Mouse (Mus musculus) kidney, embryonic 16.5 days (tissue): ENCODE results near the gene Gja5. TPM values are rescaled to one million over a fixed set of nuclear protein-coding genes. Genes with fewer than 3 reads are reported as not detected.
"Not testable (repeated sequence)": the region's sequence is repeated elsewhere in the genome, so short reads cannot be mapped to it uniquely, and the experiment has no call there.

Source experiments
- ATAC-seq: fragments of 200-750 bp; cut with Nextera tagmentation; 2 replicates; pipeline ENCODE4 v1.8.0; 2017; ENCODE audit warnings: moderate TSS enrichment; ENCODE audit not compliant: low FRiP score, low TSS enrichment
- H3K27ac ChIP-seq: fragments of 300-500 bp; sonication (generic); 2 replicates; pipeline ENCODE4 v1.5.1; 2014; ENCODE audit warnings: low read length
- H3K27me3 ChIP-seq: fragments of 300-500 bp; sonication (generic); 2 replicates; pipeline ENCODE4 v1.6.1; 2014; ENCODE audit warnings: low read length, control low read depth, mixed read lengths; ENCODE audit not compliant: insufficient read depth
- H3K36me3 ChIP-seq: fragments of 300-500 bp; sonication (generic); 2 replicates; pipeline ENCODE4 v1.6.1; 2014; ENCODE audit warnings: low read length, control low read depth, mixed read lengths; ENCODE audit not compliant: insufficient read depth
- H3K4me1 ChIP-seq: fragments of 300-500 bp; sonication (generic); 2 replicates; pipeline ENCODE4 v1.6.1; 2014; ENCODE audit warnings: low read length, control low read depth, mixed read lengths; ENCODE audit not compliant: insufficient read depth
- H3K4me2 ChIP-seq: fragments of 300-500 bp; sonication (generic); replicated peaks from 2 replicates; pipeline ENCODE4 v1.6.1; 2014; ENCODE audit warnings: low read depth, low read length
- H3K4me3 ChIP-seq: fragments of 300-500 bp; sonication (generic); 2 replicates; pipeline ENCODE4 v1.5.1; 2014; ENCODE audit warnings: mild to moderate bottlenecking, low read length
- H3K9ac ChIP-seq: fragments of 300-500 bp; sonication (generic); replicated peaks from 2 replicates; pipeline ENCODE4 v1.6.1; 2014; ENCODE audit warnings: low read length
- H3K9me3 ChIP-seq: fragments of 300-500 bp; sonication (generic); 2 replicates; pipeline ENCODE4 v1.6.1; 2016; ENCODE audit warnings: low read length, control low read depth
- WGBS: fragments of 180-500 bp; shearing (Covaris S2); extraction: QIAGEN DNeasy Blood & Tissue Kit; methylation state at CpG from one replicate; pipeline ENCODE4 v1.1.7; 2014; 5-methylcytosine and 5-hydroxymethylcytosine counted together
- polyA plus RNA-seq: library from polyadenylated mRNA; unstranded; fragments of >200 nt; fragmentation: Nextera tagmentation; extraction: Ambion mirVana; gene quantifications from 2 replicates; pipeline ENCODE4 v1.2.1, GENCODE M21; 2015

Gja5 gene
- polyA plus RNA-seq, 1 experiment from 2014 or later = 29.1 TPM

GRCm38 (mm10) chr3:97047757-97048156 lies 143.3 kb downstream of the Gja5 start:
- H3K4me3 ChIP-seq = no peak overlapping the region
- no peaks in the 10 kb centered on the region for H3K27me3 ChIP-seq
- H3K36me3 ChIP-seq = no peaks in the 10 kb centered on the region
- H3K9me3 ChIP-seq = 0 out of 2 replicates have a peak, but pooled peaks cover 3% of the 10 kb centered on the region
- ATAC-seq = no peak
- no peak overlapping the region for H3K4me2 ChIP-seq
- H3K9ac ChIP-seq = no peak overlapping the region
- peaks cover 18% of the 10 kb centered on the region for H3K4me1 ChIP-seq
- 74% methylated on average over 4 of the region's 4 CpGs for WGBS
- no peak overlapping the region for H3K27ac ChIP-seq

GRCm38 (mm10) chr3:97048360-97048759 lies 143.9 kb downstream of the Gja5 start:
- H3K4me3 ChIP-seq = no peak overlapping the region
- H3K4me1 ChIP-seq = peaks cover 18% of the 10 kb centered on the region
- H3K4me2 ChIP-seq = no peak overlapping the region

GRCm38 (mm10) chr3:97051264-97051744 lies 146.8 kb downstream of the Gja5 start:
- Histone ChIP-seq H3K4me2 (peak overlapping the region; percentile 24; the same call in 1 of the 2 replicates), H3K4me3 (no peak overlapping the region), H3K27ac (no peak overlapping the region), H3K4me1 (peaks cover 14% of the 10 kb centered on the region), H3K9me3 (0 out of 2 replicates have a peak, but pooled peaks cover 3% of the 10 kb centered on the region), H3K9ac (peak overlapping the region; percentile 18; the same call in 1 of the 2 replicates), H3K36me3 (no peaks in the 10 kb centered on the region), H3K27me3 (no peaks in the 10 kb centered on the region)
- peak; percentile 76 for ATAC-seq
- WGBS = 11% methylated on average over 13 of the region's 13 CpGs

More at GRCm38 (mm10) chr3:97048360-97048759, 143.9 kb downstream of the Gja5 start:
- 0 out of 2 replicates have a peak, but pooled peaks cover 3% of the 10 kb centered on the region for H3K9me3 ChIP-seq
- no peak overlapping the region for H3K9ac ChIP-seq
- no peaks in the 10 kb centered on the region for H3K27me3 ChIP-seq
- ATAC-seq = no peak
- no peak overlapping the region for H3K27ac ChIP-seq
- H3K36me3 ChIP-seq = no peaks in the 10 kb centered on the region

- Histone ChIP-seq H3K4me2 (no peak overlapping the region), H3K4me1 (peaks cover 14% of the 10 kb centered on the region), H3K27ac (no peak overlapping the region), H3K36me3 (no peaks in the 10 kb centered on the region), H3K27me3 (no peaks in the 10 kb centered on the region), H3K9ac (no peak overlapping the region), H3K9me3 (0 out of 2 replicates have a peak, but pooled peaks cover 3% of the 10 kb centered on the region), H3K4me3 (no peak overlapping the region)
- ATAC-seq = no peak
- 59% methylated on average over 8 of the region's 8 CpGs for WGBS
Observed at GRCm38 (mm10) chr3:97052069-97052799, 147.7 kb downstream of the Gja5 start.

GRCm38 (mm10) chr3:97058704-97059103 lies 154.2 kb downstream of the Gja5 start:
- Histone ChIP-seq H3K27ac (no peak overlapping the region), H3K27me3 (no peaks in the 10 kb centered on the region), H3K4me1 (no peaks in the 10 kb centered on the region), H3K9me3 (no peaks in the 10 kb centered on the region), H3K9ac (no peak overlapping the region), H3K36me3 (no peaks in the 10 kb centered on the region), H3K4me2 (no peak overlapping the region), H3K4me3 (no peak overlapping the region)
- 77% methylated on average over 5 of the region's 5 CpGs for WGBS
- ATAC-seq = no peak

- H3K4me3 ChIP-seq = no peak overlapping the region
- WGBS = 95% methylated on average over 4 of the region's 4 CpGs
- H3K4me1 ChIP-seq = no peaks in the 10 kb centered on the region
- no peak overlapping the region for H3K4me2 ChIP-seq
- H3K9ac ChIP-seq = no peak overlapping the region
- no peaks in the 10 kb centered on the region for H3K36me3 ChIP-seq
- ATAC-seq = no peak; the same call in 1 of the 2 replicates
- no peaks in the 10 kb centered on the region for H3K27me3 ChIP-seq
- H3K27ac ChIP-seq = no peak overlapping the region
- H3K9me3 ChIP-seq = no peaks in the 10 kb centered on the region
Observed at GRCm38 (mm10) chr3:97060119-97060518, 155.6 kb downstream of the Gja5 start.

- ATAC-seq = no peak
- 75% methylated on average over 5 of the region's 5 CpGs for WGBS
- H3K4me2 ChIP-seq = no peak overlapping the region
Observed at GRCm38 (mm10) chr3:97062814-97063213, 158.3 kb downstream of the Gja5 start.

GRCm38 (mm10) chr3:97064046-97064445 lies 159.6 kb downstream of the Gja5 start:
- H3K27me3 ChIP-seq = no peaks in the 10 kb centered on the region
- no peaks in the 10 kb centered on the region for H3K9me3 ChIP-seq
- no peak overlapping the region for H3K4me3 ChIP-seq
- no peak overlapping the region for H3K27ac ChIP-seq
- H3K4me2 ChIP-seq = no peak overlapping the region
- no peak overlapping the region for H3K9ac ChIP-seq
- ATAC-seq = no peak
- no peaks in the 10 kb centered on the region for H3K36me3 ChIP-seq
- WGBS = 51% methylated on average over 6 of the region's 6 CpGs
- no peaks in the 10 kb centered on the region for H3K4me1 ChIP-seq

More at GRCm38 (mm10) chr3:97062814-97063213, 158.3 kb downstream of the Gja5 start:
- no peak overlapping the region for H3K9ac ChIP-seq
- H3K4me1 ChIP-seq = no peaks in the 10 kb centered on the region
- no peaks in the 10 kb centered on the region for H3K27me3 ChIP-seq
- no peak overlapping the region for H3K4me3 ChIP-seq
- H3K36me3 ChIP-seq = no peaks in the 10 kb centered on the region
- no peaks in the 10 kb centered on the region for H3K9me3 ChIP-seq
- H3K27ac ChIP-seq = no peak overlapping the region

- H3K9me3 ChIP-seq, H3K4me1 ChIP-seq, H3K27me3 ChIP-seq, H3K4me3 ChIP-seq, H3K9ac ChIP-seq, H3K27ac ChIP-seq, H3K36me3 ChIP-seq, ATAC-seq, H3K4me2 ChIP-seq: not testable (repeated sequence)
- WGBS = 87% methylated on average over 7 of the region's 7 CpGs
Observed at GRCm38 (mm10) chr3:97069589-97069988, 165.1 kb downstream of the Gja5 start.

GRCm38 (mm10) chr3:97071916-97072315 lies 167.4 kb downstream of the Gja5 start:
- H3K4me3 ChIP-seq = not testable (repeated sequence)

More at GRCm38 (mm10) chr3:97071916-97072315, 167.4 kb downstream of the Gja5 start:
- not testable (repeated sequence) for H3K4me2 ChIP-seq, H3K9ac ChIP-seq, H3K9me3 ChIP-seq, H3K4me1 ChIP-seq, H3K36me3 ChIP-seq, ATAC-seq, H3K27ac ChIP-seq, H3K27me3 ChIP-seq
- WGBS = 66% methylated on average over 9 of the region's 9 CpGs
